Mouse (Mus musculus) adrenal gland, postnatal 14 days (tissue): Measurements from ENCODE around the gene Zbtb1. TPM values are rescaled to one million over a fixed set of nuclear protein-coding genes. Genes with fewer than 3 reads are reported as not detected.

Experiments used
- DNase-seq: peaks from one replicate; pipeline ENCODE4 v3.0.0; 2021; ENCODE audit warnings: mixed read lengths
- long read RNA-seq, 2 experiments: library from polyadenylated mRNA; stranded (forward); transcript quantifications; one replicate each; pipeline ENCODE4 v2.0.0; 2021
- total RNA-seq: library from RNA; stranded (reverse); gene quantifications from 2 replicates; pipeline ENCODE4 v1.2.3, GENCODE M21; 2021

Zbtb1 gene
- total RNA-seq: 6.4 and 7.0 TPM in 2 replicates
- long read RNA-seq, experiment 1, full-length matches to known transcripts: 13 of 18 reads
- long read RNA-seq, experiment 1, partial matches to known transcripts: 0 of 18 reads
- long read RNA-seq, experiment 1, other reads (novel, unspliced or antisense): 5 of 18 reads
- long read RNA-seq, experiment 2, full-length matches to known transcripts: 6 of 9 reads
- long read RNA-seq, experiment 2, partial matches to known transcripts: 0 of 9 reads
- long read RNA-seq, experiment 2, other reads (novel, unspliced or antisense): 3 of 9 reads

DNA sequence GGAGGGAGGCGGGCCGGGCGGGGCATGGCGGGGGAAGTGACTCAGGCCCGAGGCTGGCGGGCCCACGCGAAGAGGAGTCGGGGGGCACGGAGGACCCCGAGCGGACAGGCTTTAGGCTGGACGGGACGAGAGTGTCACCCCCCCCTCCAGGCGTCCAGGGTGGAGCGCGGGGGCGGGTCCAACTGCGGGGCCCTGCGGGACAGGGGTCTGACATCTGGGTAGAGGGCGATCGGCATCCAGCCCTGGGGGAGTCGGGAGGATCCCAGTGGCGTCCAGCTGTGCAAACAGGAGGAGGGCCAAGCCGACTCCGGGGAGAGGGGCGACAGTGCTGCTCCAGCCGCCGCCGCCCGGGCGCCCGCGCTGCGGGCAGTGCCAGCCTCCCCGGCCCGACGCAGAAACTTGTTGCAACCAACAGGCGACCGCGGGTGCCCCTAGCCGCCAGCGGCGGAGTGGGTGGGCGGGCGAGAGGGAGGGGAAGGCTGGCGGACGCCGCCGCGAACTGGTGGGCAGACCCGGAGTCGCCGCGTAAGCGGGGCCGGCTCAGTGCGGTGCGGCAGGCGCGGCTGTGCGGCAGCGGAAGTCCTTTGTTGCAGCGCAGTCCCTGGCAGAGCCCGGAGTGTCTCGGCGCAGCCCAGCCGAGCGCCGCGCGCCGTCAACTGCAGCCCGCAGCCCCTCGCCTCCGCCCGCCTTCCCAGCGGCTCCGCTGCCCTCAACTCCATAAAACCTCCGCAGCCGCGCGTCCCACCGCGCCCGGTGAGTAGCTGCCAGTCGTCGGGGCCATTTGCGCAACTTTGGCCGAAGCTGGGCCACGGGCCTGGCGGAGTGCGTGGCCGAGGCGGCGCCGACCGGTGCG, at the start of gene Zbtb1:
TSS of gene Zbtb1 (plus strand) at position 289 of the 853 bp plus-strand sequence.
- DNase-seq: peak; percentile 91

DNA sequence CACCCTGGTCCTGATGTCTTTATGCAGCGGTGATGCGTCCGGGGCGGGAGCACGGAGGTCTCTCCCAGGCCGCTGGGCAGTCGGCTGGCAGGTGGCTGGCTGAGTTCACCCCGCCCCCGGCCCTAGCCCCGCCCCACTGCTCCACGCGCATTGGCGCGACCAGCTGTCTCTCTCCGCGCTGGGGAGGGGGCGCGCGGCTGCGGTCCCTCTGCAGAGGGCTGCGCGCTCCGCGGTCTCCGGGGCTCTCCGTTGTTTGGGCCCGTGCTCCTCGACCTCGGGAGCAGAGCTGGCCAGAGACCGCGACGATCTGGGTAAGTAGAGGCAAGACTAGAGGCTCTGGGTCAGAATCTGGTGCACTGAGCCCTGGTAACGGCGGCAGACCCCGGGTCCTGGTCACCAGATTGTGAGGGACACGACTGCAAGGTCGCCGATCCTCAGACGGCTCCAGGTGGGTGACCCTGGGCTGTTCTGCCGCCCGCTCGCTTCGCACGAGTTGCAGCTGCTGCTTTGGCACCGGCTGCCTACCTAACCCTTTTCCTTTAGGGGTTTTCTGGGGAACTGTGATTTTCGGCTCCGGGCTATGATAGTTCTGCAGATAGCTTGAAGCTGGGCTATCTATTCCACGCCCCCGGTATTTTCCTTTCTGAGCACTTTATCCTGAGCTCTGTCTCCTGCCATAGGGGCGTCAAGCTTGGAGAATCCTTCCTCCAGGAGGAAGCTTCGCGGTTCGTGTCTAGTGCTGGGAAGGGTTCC, 45.2 kb upstream of the Zbtb1 start, which contains the start of gene Akap5:
TSS of gene Akap5 (plus strand) at position 213 of the 753 bp plus-strand sequence.
- peak; percentile 76 for DNase-seq

DNA sequence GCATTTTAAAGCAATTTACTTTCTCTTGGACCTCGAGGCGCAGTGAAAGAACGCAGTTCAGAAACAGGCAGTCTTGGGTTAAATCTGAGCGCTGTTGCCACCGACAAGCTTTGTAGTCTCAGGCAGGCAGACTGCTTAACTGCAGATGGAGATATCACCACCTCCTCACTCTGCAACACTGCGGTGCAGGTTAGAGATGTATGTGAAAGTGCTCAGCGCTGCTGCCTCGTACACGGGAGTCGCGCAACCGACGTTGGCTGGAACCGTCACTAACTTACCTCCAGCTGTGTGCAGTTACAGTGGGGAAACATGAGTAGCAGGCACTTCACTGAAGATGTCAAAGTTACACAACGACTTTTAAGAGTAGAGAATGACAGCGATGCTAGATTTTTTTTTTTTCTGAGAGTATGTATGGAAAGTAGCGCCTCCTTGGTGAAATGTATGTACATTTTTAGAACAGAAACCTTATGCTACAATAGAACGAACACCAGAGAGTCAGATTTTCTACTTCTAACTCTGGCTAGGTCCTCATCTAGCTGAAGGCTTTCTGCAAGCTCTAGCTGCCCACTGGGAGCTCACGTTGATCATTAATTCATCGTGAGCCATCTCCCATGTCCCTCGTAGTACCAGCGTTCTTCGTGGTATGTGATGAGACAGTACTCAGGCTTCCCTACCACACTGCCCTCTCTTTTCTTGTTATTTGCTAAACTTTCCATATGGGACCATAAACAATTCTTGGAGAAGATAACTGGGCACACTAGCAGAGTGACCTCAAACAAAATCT, 43.4 kb upstream of the Zbtb1 start:
- DNase-seq: no peak

DNA sequence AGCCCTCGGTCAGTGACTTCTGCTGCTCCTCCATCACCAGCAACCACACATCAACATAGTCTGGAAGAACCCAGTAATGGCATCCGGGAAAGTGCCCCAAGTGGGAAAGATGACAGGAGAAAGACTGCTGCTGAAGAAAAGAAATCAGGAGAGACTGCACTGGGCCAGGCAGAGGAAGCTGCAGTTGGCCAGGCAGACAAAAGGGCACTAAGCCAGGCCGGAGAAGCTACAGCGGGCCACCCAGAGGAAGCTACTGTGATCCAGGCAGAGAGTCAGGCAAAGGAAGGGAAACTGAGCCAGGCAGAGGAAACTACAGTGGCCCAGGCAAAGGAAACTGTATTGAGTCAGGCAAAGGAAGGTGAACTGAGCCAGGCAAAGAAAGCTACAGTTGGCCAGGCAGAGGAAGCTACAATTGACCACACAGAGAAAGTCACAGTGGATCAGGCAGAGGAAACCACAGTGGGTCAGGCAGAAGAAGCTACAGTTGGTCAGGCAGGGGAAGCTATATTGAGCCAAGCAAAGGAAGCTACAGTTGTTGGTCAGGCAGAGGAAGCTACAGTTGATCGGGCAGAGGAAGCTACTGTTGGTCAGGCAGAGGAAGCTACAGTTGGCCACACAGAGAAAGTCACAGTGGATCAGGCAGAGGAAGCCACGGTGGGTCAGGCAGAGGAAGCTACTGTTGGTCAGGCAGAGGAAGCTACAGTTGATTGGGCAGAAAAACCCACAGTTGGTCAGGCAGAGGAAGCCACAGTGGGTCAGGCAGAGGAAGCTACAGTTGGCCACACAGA, 41.3 kb upstream of the Zbtb1 start:
- no peak for DNase-seq

DNA sequence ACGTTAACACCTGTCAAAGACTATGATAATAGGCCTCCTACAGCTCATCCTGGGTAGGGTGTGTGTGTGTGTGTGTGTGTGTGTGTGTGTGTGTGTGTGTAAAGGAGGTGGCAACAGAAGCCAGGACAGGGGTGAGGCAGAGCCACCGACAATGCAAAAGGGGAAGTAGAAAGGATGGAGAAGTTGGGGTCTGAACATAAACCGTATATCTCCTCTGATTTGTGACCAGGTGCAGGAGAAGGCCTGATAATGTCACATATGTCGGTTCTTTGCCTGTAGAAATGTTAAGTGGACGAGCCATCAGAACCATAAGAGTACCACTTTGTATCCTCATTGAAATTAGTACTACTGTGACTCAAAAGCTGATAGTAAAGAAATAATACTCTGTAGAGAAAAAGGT, 36.4 kb upstream of the Zbtb1 start:
- no peak for DNase-seq

DNA sequence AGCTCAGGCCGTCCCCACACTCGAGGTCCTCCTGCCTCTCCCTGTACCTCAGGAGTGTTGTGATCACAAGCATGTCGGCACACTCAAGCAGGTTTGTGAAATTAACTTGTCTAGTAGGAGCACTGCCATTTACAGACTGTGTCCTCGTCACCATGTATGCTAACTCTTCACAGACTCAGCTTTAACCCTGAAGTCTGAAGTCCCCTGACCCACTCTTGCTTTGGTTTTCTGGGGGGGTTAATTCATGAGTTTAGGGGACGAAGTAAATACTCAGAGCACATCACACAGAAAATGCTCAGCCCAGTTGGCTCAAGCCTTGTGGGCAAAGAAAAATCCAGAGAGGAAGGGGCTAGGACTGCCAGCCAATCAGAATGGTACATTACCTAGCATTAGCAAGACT, 34.4 kb upstream of the Zbtb1 start:
- DNase-seq: no peak

DNA sequence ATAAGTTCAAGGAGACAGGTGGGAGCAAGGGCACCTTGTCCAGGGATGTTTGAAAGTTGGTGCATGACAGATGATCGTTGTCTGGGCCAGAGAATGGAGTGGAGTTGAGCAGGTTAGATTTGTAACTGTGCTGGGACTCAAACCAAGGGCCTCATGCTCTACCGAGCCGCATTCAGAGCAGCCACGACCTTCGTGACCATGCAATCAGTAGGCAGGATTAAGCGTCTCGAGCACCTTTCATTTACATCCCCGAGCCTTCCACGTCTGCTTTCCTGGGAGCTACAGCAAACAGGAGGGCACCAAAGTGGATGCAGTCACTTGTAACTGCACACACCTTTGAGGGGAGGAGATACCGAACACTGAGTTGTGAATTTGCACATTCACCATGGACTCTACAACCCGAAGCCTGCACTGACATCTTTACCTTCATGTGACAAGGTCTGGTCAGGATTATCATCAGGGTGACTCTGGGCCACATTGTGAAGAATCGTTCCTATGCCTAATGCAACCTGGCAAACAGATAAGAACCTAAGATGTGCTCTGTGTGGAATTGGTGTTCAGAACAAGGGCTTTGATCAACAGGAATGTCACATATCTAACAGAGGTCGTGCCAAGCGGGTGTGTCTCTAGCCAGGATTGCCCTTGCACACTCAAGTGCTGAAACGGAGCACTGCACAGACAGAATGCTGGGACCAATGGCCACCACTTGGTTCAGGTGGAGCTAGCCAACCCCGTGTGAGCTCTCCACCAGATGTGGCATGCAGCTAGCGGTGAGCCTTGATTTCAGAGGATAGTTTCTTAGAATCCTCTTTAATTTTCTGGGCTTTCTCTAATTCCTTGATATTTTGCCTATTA, 33.7 kb upstream of the Zbtb1 start:
- DNase-seq: no peak

DNA sequence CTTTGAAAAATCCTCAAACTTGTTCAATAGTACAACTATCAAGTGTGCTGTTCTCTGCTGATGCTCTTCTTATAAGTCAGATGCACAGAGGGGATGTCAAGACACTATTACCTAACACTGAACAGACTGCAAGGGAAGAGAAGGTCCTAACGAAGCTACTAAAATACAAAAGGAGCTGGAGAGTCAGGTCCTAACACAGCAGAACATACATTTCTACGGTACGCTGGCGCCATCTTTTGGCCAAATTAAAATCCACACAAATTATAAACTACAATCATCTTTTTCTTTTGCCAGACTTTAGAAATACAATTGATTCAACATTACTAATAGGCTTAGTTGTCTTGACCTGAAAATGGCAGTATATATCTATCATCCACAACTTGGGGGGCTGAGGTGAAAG, 29.0 kb upstream of the Zbtb1 start:
- DNase-seq: peak; percentile 67

DNA sequence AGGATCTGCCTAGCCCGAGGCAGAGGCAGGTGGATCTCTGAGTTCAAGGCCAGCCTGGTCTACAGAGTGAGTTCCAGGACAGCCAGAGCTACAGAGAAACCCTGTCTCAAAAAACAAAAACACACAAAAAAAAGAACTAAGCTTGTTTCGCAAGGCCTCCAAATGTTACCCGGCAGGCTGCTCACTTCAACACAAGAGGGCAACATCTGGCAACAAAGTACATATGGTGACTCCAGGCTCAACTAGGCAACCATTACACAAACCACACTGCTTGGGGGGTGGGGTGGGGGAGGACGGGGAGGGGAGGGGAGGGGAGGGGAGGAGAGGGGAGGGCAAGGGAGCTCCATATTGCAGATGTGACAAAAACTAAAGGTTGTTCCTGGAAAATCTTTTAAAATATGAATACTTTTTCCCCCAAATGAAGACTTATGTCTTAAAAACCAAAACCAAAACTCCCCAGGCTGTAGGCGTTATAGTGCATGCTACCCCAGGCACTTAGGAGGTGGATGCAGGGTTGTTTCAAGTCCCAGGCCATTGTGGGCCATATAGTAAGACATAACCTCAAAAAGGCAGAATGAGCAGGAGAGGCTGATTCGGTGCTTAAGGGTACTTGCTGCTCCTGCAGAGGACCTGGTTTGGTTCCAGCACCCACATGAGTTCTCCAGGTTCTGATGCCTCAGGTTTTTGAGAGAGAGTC, 24.2 kb upstream of the Zbtb1 start:
- DNase-seq: peak; percentile 56

DNA sequence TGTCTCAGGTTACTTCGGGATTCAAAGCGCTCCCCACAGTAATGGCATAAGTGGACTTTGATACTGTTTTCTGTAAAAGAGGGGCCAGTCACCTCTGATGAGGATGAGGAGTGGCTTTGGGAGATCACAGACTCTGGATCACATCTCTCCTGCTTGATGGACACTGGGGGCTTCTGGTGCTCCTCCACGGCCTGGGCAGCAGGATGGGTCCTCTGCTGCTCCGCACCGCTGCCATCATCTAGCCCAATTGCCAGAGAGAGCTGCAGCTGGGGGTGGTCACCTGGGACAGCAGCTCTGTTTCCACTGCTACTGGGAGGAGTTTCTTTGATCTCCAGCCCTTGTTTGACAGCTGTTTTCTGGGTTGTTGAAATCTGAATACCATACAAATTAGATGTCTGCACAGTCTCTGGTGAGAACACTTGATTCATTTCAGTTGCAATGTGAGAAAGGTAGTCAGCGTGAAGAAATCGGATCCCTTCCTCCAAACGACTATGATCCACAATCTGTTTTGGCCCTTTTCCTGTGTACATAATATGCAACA, 20.3 kb upstream of the Zbtb1 start:
- DNase-seq: no peak

DNA sequence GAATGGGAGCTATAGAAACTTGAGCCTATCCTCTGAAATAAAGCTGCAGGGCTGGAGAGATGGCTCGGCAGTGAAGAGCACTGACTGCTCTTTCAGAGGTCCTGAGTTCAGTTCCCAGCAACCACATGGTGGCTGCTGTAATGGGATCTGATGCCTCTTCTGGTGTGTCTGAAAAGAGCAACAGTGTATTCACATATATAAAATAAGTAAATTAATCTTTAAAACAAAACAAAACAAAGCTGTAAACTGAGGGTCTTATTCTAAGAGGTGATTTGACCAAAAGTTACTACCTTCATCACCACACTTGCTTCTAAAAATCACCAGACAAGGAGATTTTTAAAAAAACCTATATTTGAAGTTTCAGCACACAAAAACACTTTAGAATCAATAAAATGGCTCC, 9.2 kb upstream of the Zbtb1 start:
- DNase-seq: no peak

DNA sequence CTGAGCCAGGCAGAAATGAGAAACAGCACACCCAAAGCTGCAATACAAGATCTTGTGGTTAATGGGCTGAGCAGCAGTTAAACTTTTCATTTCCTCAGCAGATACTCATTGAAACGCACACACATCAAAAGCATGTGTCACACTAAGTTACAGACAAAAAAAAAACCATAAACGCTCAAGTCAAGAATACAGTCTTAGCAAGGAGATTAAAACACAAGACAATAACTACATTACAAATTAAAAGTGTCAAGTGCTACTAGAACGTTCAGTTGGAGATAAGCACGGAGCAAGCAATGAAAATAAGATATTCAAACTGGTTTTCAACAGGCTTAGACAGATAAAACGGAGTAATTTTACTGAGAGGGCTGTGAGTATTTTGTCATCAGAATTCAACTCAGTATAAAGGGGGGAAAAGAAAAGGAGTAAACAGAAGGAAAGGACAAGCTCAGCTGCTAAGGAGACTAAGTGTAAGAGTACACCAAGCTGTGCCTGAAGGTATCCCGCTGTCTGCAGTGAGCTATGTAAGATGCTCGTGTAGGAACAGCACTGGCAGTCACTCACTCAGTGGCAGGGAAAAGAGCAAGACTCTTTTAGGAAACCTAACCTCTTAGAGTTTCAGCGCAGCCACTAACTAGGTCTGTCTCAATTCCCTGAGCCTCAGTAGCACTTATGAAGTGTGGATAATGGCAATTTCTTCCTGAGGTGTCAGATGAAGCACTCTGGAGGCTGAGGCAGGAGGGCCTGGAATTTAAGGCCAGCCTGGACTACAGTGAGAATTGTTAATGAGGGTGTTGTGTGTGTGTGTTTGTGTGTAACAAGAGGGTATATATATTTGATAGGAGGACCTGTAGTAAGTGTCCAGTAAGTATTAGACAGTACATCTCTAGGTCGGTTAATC, 8.4 kb upstream of the Zbtb1 start:
- no peak for DNase-seq

DNA sequence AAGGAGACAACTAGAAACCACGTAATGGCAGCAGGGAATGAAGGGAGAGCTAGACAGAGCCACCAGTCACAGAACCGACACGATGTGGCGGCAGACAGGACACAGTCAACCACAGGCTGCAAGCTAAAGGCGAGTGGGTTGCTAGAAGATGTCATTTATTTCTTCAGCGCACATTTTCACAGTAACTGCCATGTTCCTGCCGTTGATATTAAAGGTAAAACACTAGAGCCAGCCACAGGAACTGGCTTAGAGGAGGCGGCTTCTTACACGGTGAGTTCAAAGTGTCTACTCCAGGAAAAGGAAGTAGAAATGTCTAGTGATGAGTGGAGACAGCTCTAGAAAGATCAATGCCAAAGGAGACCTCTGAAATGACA, 7.8 kb upstream of the Zbtb1 start:
- DNase-seq: no peak

DNA sequence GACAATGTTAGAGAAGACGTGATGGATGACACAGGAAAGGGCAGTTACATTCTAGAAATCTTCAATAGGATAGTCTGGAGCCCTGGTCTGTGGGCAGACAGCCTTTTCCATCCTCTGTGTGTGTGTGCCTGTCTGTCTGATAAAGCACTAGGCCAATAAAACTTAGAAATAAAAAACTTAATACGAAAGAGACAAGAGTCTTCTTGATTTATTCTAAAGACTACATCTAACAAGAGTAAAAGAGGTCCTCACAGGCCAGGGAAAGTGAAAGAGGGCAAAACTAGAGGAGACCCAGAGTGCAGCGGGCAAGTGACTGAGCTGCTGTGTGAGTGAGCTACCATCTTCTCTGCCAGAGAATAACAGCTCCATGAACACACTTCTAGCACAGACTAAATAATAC, 3.8 kb upstream of the Zbtb1 start:
- DNase-seq: no peak

DNA sequence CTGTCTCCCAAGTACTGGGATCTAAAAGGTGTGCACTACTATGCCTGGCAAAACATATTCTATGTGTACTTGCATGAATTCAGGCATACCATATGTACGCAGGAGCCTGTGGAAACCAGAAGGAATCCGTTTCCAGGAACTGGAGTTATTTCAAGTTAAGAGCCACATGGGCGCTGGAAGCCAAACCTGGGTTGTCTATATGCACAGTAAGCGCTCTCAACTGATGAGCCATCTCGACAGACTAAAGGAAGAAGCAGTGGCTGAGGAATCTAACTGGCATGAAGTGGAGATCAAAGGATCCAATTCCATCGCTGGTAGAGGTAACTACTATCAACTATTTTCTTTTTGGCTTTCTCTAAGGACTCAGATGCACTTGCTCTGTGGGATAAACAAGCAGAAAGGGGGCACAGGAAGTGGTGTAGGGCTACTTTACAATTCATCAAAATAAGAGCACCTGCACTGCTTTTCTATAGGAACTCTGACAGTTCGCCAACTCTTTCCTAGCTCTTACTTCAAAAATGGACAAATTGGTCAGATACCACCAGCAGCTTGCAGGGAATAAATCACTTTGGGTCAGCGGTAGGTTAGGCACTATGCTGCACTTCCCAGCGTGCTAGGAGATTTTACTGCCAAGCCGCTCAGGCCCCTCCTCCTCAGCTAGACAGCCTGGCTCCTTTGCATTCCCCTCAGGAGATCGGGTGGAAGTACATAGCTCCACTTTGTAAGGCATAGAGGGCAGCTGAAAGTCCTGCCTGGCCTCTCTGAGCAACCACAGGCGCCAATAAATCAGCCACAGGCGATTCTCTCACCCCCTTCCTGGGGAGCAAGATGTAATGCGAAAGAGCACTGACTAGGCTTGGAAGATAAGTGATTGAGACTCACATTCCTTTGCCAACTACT, 2.7 kb upstream of the Zbtb1 start:
- DNase-seq: peak; percentile 55

DNA sequence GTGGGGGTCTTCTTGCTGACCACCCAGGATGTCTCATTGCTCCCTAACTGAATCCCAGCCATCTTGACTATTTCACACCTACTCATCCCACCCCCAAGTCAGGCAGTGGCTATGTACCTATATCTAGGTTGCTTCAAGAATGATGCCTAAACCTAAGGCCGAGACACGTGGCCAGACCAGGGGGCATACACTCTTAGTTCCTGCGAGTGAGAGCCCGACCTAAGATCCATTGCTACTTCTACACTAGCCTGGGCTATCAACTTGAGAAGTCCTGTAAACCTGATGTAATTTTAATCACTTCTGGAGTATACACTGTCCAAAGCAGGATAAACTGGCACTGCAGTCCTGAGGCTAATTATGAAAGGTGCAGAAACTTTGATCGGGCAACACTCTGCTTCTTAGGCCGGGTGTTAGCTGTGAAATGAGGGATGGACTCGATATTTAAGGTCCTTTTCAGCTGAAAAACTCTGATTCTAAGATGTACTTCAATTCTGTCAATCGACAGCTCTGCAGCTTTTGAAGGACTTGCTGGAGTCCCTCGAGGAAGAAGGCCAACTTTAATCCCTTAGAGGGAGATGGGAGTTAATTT, 1.8 kb upstream of the Zbtb1 start:
- no peak for DNase-seq

DNA sequence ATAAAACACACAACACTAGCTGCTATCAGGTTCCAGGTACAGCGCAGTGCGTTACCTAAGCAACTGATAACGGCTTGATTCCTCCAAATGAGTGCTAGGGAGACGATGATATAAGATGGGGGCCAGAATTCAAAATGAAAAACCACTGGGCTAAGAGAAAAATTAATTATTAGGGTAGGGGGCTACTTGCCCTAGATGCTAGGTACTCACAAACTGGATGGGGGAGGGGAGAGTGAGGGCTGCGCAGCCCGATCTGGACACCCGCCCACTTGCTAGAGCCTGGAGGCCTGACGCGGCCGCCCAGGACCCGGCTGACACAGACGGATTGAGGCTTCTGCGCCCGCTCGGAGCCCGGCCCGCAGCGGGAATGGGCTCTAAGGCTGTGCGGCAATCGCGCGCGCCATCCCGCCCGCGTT, 1.3 kb upstream of the Zbtb1 start:
- DNase-seq: peak; percentile 76
